Mouse (Mus musculus) stomach, embryonic 16.5 days (tissue): ENCODE data around the gene N4bp2l2. TPM values are rescaled to one million over a fixed set of nuclear protein-coding genes. Genes with fewer than 3 reads are reported as not detected.
"Not testable (repeated sequence)": the region's sequence is repeated elsewhere in the genome, so short reads cannot be mapped to it uniquely, and the experiment has no call there.

Source experiments
- ATAC-seq: fragments of 200-750 bp; cut with Nextera tagmentation; 2 replicates; pipeline ENCODE4 v1.8.0; 2017; ENCODE audit warnings: moderate number of reproducible peaks, moderate TSS enrichment; ENCODE audit not compliant: insufficient read depth, low FRiP score
- H3K27ac ChIP-seq: fragments of 300-500 bp; sonication (generic); 2 replicates; pipeline ENCODE4 v1.5.1; 2014; ENCODE audit warnings: low read length
- H3K27me3 ChIP-seq: fragments of 300-500 bp; sonication (generic); 2 replicates; pipeline ENCODE4 v1.6.1; 2014; ENCODE audit warnings: low read length, control low read depth, mixed read lengths; ENCODE audit not compliant: control insufficient read depth, insufficient read depth
- H3K36me3 ChIP-seq: fragments of 300-500 bp; sonication (generic); 2 replicates; pipeline ENCODE4 v1.6.1; 2014; ENCODE audit warnings: low read length; ENCODE audit not compliant: control insufficient read depth, insufficient read depth
- H3K4me1 ChIP-seq: fragments of 300-500 bp; sonication (generic); 2 replicates; pipeline ENCODE4 v1.6.1; 2014; ENCODE audit warnings: low read length, control low read depth, mixed read lengths; ENCODE audit not compliant: control insufficient read depth, insufficient read depth
- H3K4me2 ChIP-seq: fragments of 300-500 bp; sonication (generic); 2 replicates; pipeline ENCODE4 v1.6.1; 2014; ENCODE audit warnings: low read depth, low read length, mixed read lengths
- H3K4me3 ChIP-seq: fragments of 300-500 bp; sonication (generic); replicated peaks from 2 replicates; pipeline ENCODE4 v1.5.1; 2014; ENCODE audit warnings: mild to moderate bottlenecking, low read length
- H3K9ac ChIP-seq: fragments of 300-500 bp; sonication (generic); 2 replicates; pipeline ENCODE4 v1.6.1; 2014; ENCODE audit warnings: low read length
- H3K9me3 ChIP-seq: fragments of 300-500 bp; sonication (generic); replicated peaks from 2 replicates; pipeline ENCODE4 v1.6.1; 2016; ENCODE audit warnings: low read length, control low read depth; ENCODE audit not compliant: control insufficient read depth
- WGBS: fragments of 180-500 bp; shearing (Covaris S2); extraction: QIAGEN DNeasy Blood & Tissue Kit; methylation state at CpG from one replicate; pipeline ENCODE4 v1.1.7; 2014; 5-methylcytosine and 5-hydroxymethylcytosine counted together
- polyA plus RNA-seq: library from polyadenylated mRNA; unstranded; fragments of >200 nt; fragmentation: Nextera tagmentation; extraction: Ambion mirVana; gene quantifications from 2 replicates; pipeline ENCODE4 v1.2.1, GENCODE M21; 2015

N4bp2l2 gene
- polyA plus RNA-seq, result 34.1 and 37.6 TPM in 2 replicates

DNA sequence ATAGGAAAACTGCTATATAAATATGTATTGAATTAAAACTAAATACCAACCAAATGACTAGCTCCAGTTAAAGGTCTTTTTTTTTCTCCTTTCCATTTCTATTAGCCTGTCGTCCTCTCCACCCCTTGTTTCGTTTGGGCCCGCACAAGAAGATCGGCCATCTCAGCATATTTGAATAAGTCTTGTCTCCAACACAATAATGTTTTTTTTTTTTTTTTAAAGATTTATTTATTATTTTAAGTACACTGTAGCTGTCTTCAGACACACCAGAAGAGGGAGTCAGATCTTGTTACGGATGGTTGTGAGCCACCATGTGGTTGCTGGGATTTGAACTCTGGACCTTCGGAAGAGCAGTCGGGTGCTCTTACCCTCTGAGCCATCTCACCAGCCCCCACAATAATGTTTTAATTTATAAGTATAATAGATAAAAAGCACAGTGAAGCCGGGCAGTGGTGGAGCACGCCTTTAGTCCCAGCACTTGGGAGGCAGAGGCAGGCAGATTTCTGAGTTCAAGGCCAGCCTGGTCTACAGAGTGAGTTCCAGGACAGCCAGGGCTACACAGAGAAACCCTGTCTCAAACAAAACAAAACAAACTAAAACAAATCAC, at the start of gene N4bp2l2:
N4bp2l2 (minus strand) TSS at position 51 of the 607 bp plus-strand sequence.
- WGBS, result 86% methylated on average over 8 of the region's 9 CpGs
- Histone ChIP-seq H3K9ac (peak within 1 kb of the TSS; percentile 94), H3K4me2 (peak within 1 kb of the TSS; percentile 76; the same call in 1 of the 2 replicates), H3K4me3 (peak within 1 kb of the TSS; percentile 90), H3K27ac (peak within 1 kb of the TSS; percentile 99)
- H3K9me3 ChIP-seq, H3K36me3 ChIP-seq, ATAC-seq, H3K4me1 ChIP-seq, H3K27me3 ChIP-seq: not testable (repeated sequence)

DNA sequence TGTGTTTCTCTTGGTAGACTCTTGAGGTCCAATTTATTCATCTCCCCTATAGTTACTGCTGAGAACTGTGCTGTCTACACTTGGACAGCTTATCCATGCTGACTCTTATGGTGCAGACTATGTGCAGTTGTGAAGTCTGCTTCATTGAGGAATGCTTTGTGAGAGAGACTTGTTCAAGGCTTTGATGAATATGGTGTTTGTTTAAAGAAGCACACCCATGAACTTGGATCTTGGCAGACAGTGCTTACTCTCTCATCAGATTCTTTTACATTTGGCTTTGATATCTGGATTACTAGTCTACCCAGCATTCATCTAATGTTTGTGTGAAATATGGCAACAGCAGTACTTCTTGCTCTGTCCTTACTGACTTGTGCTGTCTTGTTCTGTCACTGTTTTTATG, 47.4 kb upstream of the N4bp2l2 start:
- H3K9ac ChIP-seq, result no peak overlapping the region
- H3K27me3 ChIP-seq, result no peaks in the 10 kb centered on the region
- H3K9me3 ChIP-seq, result no peaks in the 10 kb centered on the region
- peak; percentile 47; the same call in 1 of the 2 replicates for ATAC-seq
- H3K4me2 ChIP-seq, result no peak overlapping the region
- H3K27ac ChIP-seq, result peak overlapping the region; percentile 4; the same call in 1 of the 2 replicates
- peaks cover 15% of the 10 kb centered on the region for H3K4me1 ChIP-seq
- no peak overlapping the region for H3K4me3 ChIP-seq
- no peaks in the 10 kb centered on the region for H3K36me3 ChIP-seq

DNA sequence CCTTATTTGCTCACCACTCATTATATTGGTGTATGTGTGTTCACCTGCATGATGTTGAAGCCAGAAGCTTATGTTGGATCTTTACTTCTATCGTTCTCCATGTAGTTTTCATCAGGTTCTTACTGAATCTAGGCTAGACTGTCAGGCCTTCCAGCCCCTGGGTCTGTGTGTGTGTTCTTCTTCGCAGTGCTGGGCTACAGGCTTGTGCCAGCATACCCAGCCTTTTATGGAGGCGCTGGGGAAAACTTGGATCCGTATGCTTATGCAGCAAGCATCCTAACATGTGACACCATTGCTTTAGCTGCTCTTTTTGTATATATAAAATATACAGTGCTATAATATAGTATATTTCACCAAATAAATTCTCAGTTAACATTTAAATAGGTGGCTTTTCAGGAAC, 45.5 kb upstream of the N4bp2l2 start:
- Histone ChIP-seq H3K4me2 (no peak overlapping the region), H3K4me3 (no peak overlapping the region), H3K27me3 (no peaks in the 10 kb centered on the region), H3K9ac (no peak overlapping the region), H3K36me3 (no peaks in the 10 kb centered on the region), H3K4me1 (peaks cover 12% of the 10 kb centered on the region), H3K27ac (no peak overlapping the region), H3K9me3 (no peaks in the 10 kb centered on the region)
- peak; percentile 66; the same call in 1 of the 2 replicates for ATAC-seq
- 87% methylated on average over 4 of the region's 4 CpGs for WGBS

DNA sequence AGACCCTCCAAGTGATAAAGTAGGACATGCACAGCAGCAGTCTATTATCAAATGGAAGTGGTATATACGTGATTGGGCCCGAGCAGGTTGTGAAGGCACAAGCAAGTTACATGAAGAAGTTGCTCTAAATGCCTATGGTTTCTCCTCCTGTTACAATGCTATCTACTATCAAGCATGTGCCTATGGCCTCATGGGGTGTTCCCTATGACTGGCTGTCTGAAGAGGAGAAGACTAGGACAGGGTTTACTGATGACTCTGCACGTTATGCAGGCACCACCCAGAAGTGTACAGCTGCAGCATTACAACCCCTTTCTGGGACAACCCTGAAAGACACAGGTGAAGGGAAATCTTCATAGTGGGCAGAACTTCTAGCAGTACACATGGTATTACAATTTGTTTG, 41.2 kb upstream of the N4bp2l2 start:
- not testable (repeated sequence) for H3K27me3 ChIP-seq, H3K36me3 ChIP-seq, H3K9me3 ChIP-seq, H3K4me2 ChIP-seq, H3K4me3 ChIP-seq, H3K4me1 ChIP-seq, H3K9ac ChIP-seq, H3K27ac ChIP-seq, ATAC-seq
- 89% methylated on average over 3 of the region's 3 CpGs for WGBS

DNA sequence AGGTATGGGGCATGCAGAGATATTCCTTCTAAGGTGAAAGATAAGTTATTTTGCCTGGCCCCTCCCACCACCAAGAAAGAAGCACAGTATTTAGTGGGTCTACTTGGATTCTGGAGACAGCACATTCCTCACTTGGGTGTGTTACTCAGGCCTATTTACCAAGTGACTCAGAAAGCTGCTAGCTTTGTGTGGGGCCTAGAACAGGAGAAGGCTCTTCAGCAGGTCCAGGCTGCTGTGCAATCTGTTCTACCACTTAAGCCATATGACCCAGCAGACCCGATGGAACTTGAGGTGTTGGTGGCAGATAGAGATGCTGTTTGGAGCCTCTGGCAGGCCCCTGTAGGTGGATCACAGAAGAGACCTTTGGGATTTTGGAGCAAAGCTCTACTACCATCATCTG, 40.7 kb upstream of the N4bp2l2 start:
- H3K27ac ChIP-seq, H3K4me2 ChIP-seq, H3K36me3 ChIP-seq, H3K9ac ChIP-seq, ATAC-seq, H3K4me1 ChIP-seq, H3K4me3 ChIP-seq, H3K27me3 ChIP-seq, H3K9me3 ChIP-seq: not testable (repeated sequence)
- 83% methylated on average over 1 of the region's 1 CpGs for WGBS

DNA sequence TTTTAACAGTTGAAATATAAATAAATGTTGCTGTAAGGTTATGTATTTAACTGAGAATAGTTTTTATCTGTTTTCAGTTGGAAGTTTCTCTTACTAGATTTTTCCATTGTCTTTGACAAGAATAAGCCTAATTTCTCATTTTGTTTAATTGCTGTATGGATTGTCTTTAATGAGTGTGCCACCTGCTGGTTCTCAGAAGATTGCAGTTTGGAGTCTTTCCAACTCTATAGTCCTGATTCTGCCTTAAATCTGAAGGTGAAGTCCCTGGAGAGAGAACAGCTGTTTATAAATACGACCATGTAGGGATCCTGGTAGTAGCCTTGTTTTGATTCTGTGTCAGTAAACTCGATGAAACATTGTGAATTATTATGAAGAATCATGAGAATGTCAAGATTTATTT, 36.7 kb upstream of the N4bp2l2 start:
- Histone ChIP-seq H3K27ac (no peak overlapping the region), H3K9me3 (no peaks in the 10 kb centered on the region), H3K4me2 (no peak overlapping the region), H3K4me3 (no peak overlapping the region), H3K36me3 (no peaks in the 10 kb centered on the region), H3K27me3 (no peaks in the 10 kb centered on the region), H3K9ac (no peak overlapping the region), H3K4me1 (no peaks in the 10 kb centered on the region)
- ATAC-seq, result no peak
- 28% methylated on average over 2 of the region's 2 CpGs for WGBS

DNA sequence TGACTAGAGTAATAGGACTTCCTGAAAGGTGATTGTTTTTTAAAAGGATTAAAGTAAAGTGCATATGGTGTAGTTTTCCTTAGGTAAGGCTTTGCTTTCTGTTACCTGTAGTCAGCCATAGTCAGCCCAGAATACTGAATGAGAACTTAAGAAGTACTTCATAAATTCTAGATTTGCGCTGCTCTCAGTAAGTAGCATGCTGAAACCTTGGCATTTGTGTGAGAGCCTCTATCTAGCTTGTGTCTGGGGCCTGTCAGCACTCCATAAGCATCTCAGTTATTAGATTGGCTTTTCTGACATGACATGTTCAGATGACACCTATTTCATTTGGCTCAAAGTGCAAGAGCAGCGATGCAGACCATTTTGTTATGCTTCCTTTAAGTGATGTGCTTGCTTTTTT, 27.3 kb upstream of the N4bp2l2 start:
- no peaks in the 10 kb centered on the region for H3K27me3 ChIP-seq
- no peak for ATAC-seq
- no peak overlapping the region for H3K9ac ChIP-seq
- H3K9me3 ChIP-seq, result no peaks in the 10 kb centered on the region
- H3K4me3 ChIP-seq, result no peak overlapping the region
- H3K36me3 ChIP-seq, result no peaks in the 10 kb centered on the region
- H3K27ac ChIP-seq, result no peak overlapping the region
- H3K4me2 ChIP-seq, result no peak overlapping the region
- WGBS, result 93% methylated on average over 2 of the region's 2 CpGs
- H3K4me1 ChIP-seq, result no peaks in the 10 kb centered on the region; the same call in 1 of the 2 replicates

DNA sequence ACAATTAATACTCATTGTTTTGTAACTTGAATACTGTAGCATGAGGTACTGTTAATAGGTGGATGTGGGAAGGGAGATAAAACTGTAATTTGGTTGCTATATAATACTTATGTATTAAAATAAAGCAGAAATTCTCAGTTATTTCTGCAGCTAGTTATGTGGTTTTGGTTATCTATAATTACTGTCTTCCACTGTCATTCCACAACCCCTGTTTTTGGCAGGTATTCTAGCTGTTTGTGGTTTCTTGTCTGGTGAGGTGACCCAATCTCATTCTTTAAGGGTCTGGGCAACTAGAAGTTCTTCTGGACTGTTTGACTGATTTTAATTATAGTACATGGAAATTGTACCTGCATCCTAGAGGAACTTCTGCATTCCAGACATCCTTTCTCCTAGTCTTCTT, 24.7 kb upstream of the N4bp2l2 start:
- no peak for ATAC-seq
- Histone ChIP-seq H3K4me1 (no peaks in the 10 kb centered on the region; the same call in 1 of the 2 replicates), H3K4me3 (no peak overlapping the region)

DNA sequence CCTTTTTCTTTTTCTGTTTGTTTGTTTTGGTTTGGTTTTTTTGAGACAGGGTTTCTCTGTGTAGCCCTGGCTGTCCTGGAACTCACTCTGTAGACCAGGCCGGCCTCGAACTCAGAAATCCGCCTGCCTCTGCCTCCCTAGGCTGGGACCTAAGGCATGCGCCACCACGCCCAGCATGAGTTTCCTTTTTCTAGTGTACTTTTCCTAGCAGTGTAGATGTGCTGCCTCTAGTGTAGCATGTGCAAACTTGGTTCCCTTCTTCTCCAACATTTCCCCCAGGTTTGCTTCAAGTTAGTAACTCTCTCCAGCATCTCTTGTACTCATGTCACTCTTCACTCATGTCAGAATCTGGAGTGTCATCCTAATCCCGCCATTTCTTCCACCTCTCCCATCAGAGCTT, 16.9 kb upstream of the N4bp2l2 start:
- whole genome bisulfite sequencing, result 93% methylated on average over 6 of the region's 6 CpGs
- not testable (repeated sequence) for H3K9me3 ChIP-seq, H3K4me1 ChIP-seq, H3K9ac ChIP-seq, H3K36me3 ChIP-seq, H3K4me2 ChIP-seq, H3K4me3 ChIP-seq, ATAC-seq, H3K27ac ChIP-seq, H3K27me3 ChIP-seq

More for the DNA sequence above, 24.7 kb upstream of the N4bp2l2 start:
- Histone ChIP-seq H3K9ac (no peak overlapping the region), H3K36me3 (no peaks in the 10 kb centered on the region), H3K27ac (no peak overlapping the region), H3K27me3 (no peaks in the 10 kb centered on the region), H3K4me2 (no peak overlapping the region), H3K9me3 (no peaks in the 10 kb centered on the region)
